In genomic region chr11:117780582-117781111, GRCm38 (mm10) we compare ENCODE assay signal across 8 mouse cellular contexts. TPM values are rescaled to one million over a fixed set of nuclear protein-coding genes. Genes with fewer than 3 reads are reported as not detected.
A peak's percentile ranks its signal among the peaks of the same experiment; 100 is the strongest.
DNase-seq lines count a peak whose midpoint lies in the region; ATAC-seq and TF ChIP-seq lines count a peak whose summit lies in the region.

No protein-coding gene starts in this region.

- 0 out of 6 replicates have a peak, but pooled peaks of 2 of the 3 experiments have one; percentile 5 to 15 for TF ChIP-seq CTCF in MEL (IDR thresholded peaks at IDR 0.05 in 2 of 3, conservative IDR thresholded peaks at IDR 0.05 in 1 of 3; ENCODE audit: control insufficient read depth in 1 of 3, insufficient read depth in 1 of 3, low read depth in 2 of 3, low read length in 3 of 3, poor library complexity in 1 of 3, severe bottlenecking in 1 of 3)
- TF ChIP-seq CTCF in brain, embryonic 14.5 days (IDR thresholded peaks at IDR 0.05; ENCODE audit: borderline replicate concordance, extremely low read depth, insufficient read depth, insufficient read length) = no peak
- no peak for TF ChIP-seq CTCF in liver, adult 2 months (IDR thresholded peaks at IDR 0.05; ENCODE audit: low read depth, low read length)
- no peak for TF ChIP-seq CTCF in testis, adult 2 months (IDR thresholded peaks at IDR 0.05; ENCODE audit: control insufficient read depth, insufficient read depth, insufficient replicate concordance, low read depth, low read length)

- H3K36me3 ChIP-seq in MEL (ENCODE audit: control insufficient read depth in 1 of 2, insufficient read depth in 2 of 2, low read length in 2 of 2) = no peaks in the 10 kb centered on the region
- H3K36me3 ChIP-seq in hindbrain, embryonic 13.5 days = no peaks in the 10 kb centered on the region
- H3K36me3 ChIP-seq in liver, adult 2 months (ENCODE audit: control insufficient read depth, insufficient read depth, low read length) = no peaks in the 10 kb centered on the region
- H3K36me3 ChIP-seq in testis, adult 2 months (ENCODE audit: control insufficient read depth, insufficient read depth, low read length) = no peaks in the 10 kb centered on the region

- no peak for ATAC-seq in hindbrain, embryonic 13.5 days (ENCODE audit: low FRiP score)

- peak overlapping the region; percentile 82 for H3K9ac ChIP-seq in MEL (ENCODE audit: control insufficient read depth, low read depth, low read length, poor library complexity, severe bottlenecking)
- H3K9ac ChIP-seq in hindbrain, embryonic 13.5 days = peak overlapping the region; percentile 69
- peak overlapping the region; percentile 49 for H3K9ac ChIP-seq in liver, adult 2 months (ENCODE audit: low read depth, low read length)

- H3K4me1 ChIP-seq in MEL (ENCODE audit: control insufficient read depth in 1 of 2, insufficient read depth in 2 of 2, low read length in 2 of 2) = peaks cover 3 to 13% of the 10 kb centered on the region in 2 experiments; a peak in 2 of 4 replicates
- peaks cover 53% of the 10 kb centered on the region for H3K4me1 ChIP-seq in hindbrain, embryonic 13.5 days (replicated peaks)
- peaks cover 4% of the 10 kb centered on the region; the same call in 1 of the 2 replicates for H3K4me1 ChIP-seq in liver, adult 2 months (ENCODE audit: control insufficient read depth, insufficient read depth, low read length)
- peaks cover 29% of the 10 kb centered on the region for H3K4me1 ChIP-seq in testis, adult 2 months (ENCODE audit: control insufficient read depth, insufficient read depth, low read length)

- H3K9me3 ChIP-seq in MEL (replicated peaks; ENCODE audit: insufficient read depth, low read length) = no peaks in the 10 kb centered on the region
- no peaks in the 10 kb centered on the region for H3K9me3 ChIP-seq in hindbrain, embryonic 13.5 days

- H3K27me3 ChIP-seq in MEL (ENCODE audit: control insufficient read depth in 1 of 2, insufficient read depth in 2 of 2, low read length in 2 of 2) = no peaks in the 10 kb centered on the region
- peaks cover 66% of the 10 kb centered on the region for H3K27me3 ChIP-seq in hindbrain, embryonic 13.5 days
- no peaks in the 10 kb centered on the region for H3K27me3 ChIP-seq in liver, adult 2 months (ENCODE audit: control insufficient read depth, insufficient read depth, low read length)
- no peaks in the 10 kb centered on the region for H3K27me3 ChIP-seq in testis, adult 2 months (ENCODE audit: control insufficient read depth, insufficient read depth, low read length)

- peak in 1 of 2 experiments; percentile 52; a peak in 3 of 4 replicates for TF ChIP-seq POLR2A in MEL (IDR thresholded peaks at IDR 0.05; ENCODE audit: control insufficient read depth in 1 of 2, insufficient read depth in 1 of 2, low read depth in 1 of 2, low read length in 2 of 2, poor library complexity in 1 of 2)
- TF ChIP-seq POLR2A in brain, embryonic 14.5 days (IDR thresholded peaks at IDR 0.05; ENCODE audit: borderline replicate concordance, extremely low read depth, insufficient read depth, insufficient read length, poor library complexity, severe bottlenecking) = no peak
- no peak for TF ChIP-seq POLR2A in liver, adult 2 months (IDR thresholded peaks at IDR 0.05; ENCODE audit: extremely low read depth, insufficient read depth, low read length)
- TF ChIP-seq POLR2A in testis, adult 2 months (IDR thresholded peaks at IDR 0.05; ENCODE audit: control insufficient read depth, low read depth, low read length) = no peak; the same call in 1 of the 2 replicates

- peaks cover 34% of the 10 kb centered on the region for H3K79me2 ChIP-seq in MEL (ENCODE audit: control insufficient read depth, insufficient read depth, low read length, poor library complexity)
- no peaks in the 10 kb centered on the region for H3K79me2 ChIP-seq in liver, adult 2 months (ENCODE audit: control insufficient read depth, insufficient read depth, low read length)

- H3K4me3 ChIP-seq in MEL (ENCODE audit: control insufficient read depth in 1 of 2, insufficient read depth in 1 of 2, low read depth in 2 of 2, low read length in 2 of 2) = peak overlapping the region; percentile 74 to 81
- H3K4me3 ChIP-seq in hindbrain, embryonic 13.5 days = peak overlapping the region; percentile 33
- peak overlapping the region; percentile 62 for H3K4me3 ChIP-seq in liver, adult 2 months (ENCODE audit: insufficient read depth, low read depth, low read length)
- H3K4me3 ChIP-seq in testis, adult 2 months (ENCODE audit: control insufficient read depth, low read depth, low read length) = peak overlapping the region; percentile 76

- peak; percentile 100 for DNase-seq in MEL (ENCODE audit: low read depth, low spot score)
- DNase-seq in brain, embryonic 14.5 days (ENCODE audit: low read depth) = peak; percentile 56
- DNase-seq in forelimb bud, embryonic 11.5 days (ENCODE audit: low read depth, low spot score) = peak; percentile 88
- peak; percentile 90 for DNase-seq in liver, adult 2 months (ENCODE audit: extremely low read depth, low read depth, low spot score)
- DNase-seq in monocyte, adult 2 months (ENCODE audit: low read depth in 1 of 2, low spot score in 2 of 2) = peak; percentile 93 to 98
- no peak for DNase-seq in cerebellum, adult 11 months

- H3K4me2 ChIP-seq in hindbrain, embryonic 13.5 days = peak overlapping the region; percentile 56

- no peak for TF ChIP-seq RAD21 in MEL (IDR thresholded peaks at IDR 0.05; ENCODE audit: low read depth, low read length)

- peak; percentile 31 to 90; a peak in 3 of 4 replicates for TF ChIP-seq EP300 in MEL (IDR thresholded peaks at IDR 0.05; ENCODE audit: low read depth in 1 of 2, low read length in 2 of 2)

- WGBS in hindbrain, embryonic 13.5 days = 6% methylated on average over 19 of the region's 19 CpGs
- WGBS in liver, adult 2 months = 0% methylated on average over 19 of the region's 19 CpGs

- H3K27ac ChIP-seq in MEL (ENCODE audit: control insufficient read depth, low read depth, low read length) = peak overlapping the region; percentile 96
- peak overlapping the region; percentile 73; the same call in 1 of the 2 replicates for H3K27ac ChIP-seq in hindbrain, embryonic 13.5 days
- H3K27ac ChIP-seq in liver, adult 2 months (replicated peaks; ENCODE audit: insufficient read depth, low read depth, low read length) = peak overlapping the region; percentile 59
- H3K27ac ChIP-seq in testis, adult 2 months (ENCODE audit: control insufficient read depth, insufficient read depth, low read depth, low read length) = peak overlapping the region; percentile 69

TF ChIP-seq in MEL, 35 proteins besides CTCF, POLR2A, EP300 and RAD21 (continues in another document):
- 0 out of 2 replicates have a peak, but pooled peaks have one; percentile 6 for TF ChIP-seq NRF1 (IDR thresholded peaks at IDR 0.05; ENCODE audit: insufficient read depth, low read depth, low read length, poor library complexity, severe bottlenecking)
- peak; percentile 38; the same call in 1 of the 2 replicates for TF ChIP-seq KAT2A (conservative IDR thresholded peaks at IDR 0.05; ENCODE audit: low read depth, low read length)
- peak; percentile 76 for TF ChIP-seq TCF12 (IDR thresholded peaks at IDR 0.05; ENCODE audit: low read depth, low read length)

RNA-seq across cellular contexts. Expression of gene Tmc8, which starts 1.2 kb away (rescaled TPM):
- total RNA-seq in MEL (2012; rRNA removed) = 15.4 TPM in 2 replicates
- polyA plus RNA-seq in MEL (2012; ENCODE audit: insufficient read depth in 1 of 2, insufficient read length in 2 of 2, low read depth in 1 of 2, low replicate concordance in 2 of 2, missing spikeins in 1 of 2) = 10 to 100 TPM in 1 of 2 experiments, not detected in 1; 23.5 TPM
- polyA plus RNA-seq in brain, embryonic 14.5 days (2012; rRNA removed) = 1.3 and 1.9 TPM in 2 replicates
- polyA plus RNA-seq in hindbrain, embryonic 13.5 days (2015; fragmentation: Nextera tagmentation; extraction: Ambion mirVana) = 0.75 and 1.5 TPM in 2 replicates
- 0.55 and 1.1 TPM in 2 replicates for total RNA-seq in liver, adult 2 months (2014; rRNA removed)
- polyA plus RNA-seq in liver, adult 2 months (2012; rRNA removed) = 1.7 and 3.1 TPM in 2 replicates
- 1.2 TPM in 2 replicates for polyA plus RNA-seq in testis, adult 2 months (2012; rRNA removed)

RNA-seq across cellular contexts. Expression of gene Tmc6, which starts 1.4 kb away (rescaled TPM):
- 52.0 and 61.2 TPM in 2 replicates for total RNA-seq in MEL (2012; rRNA removed)
- 10 to 100 TPM in 1 of 2 experiments, not detected in 1; 48.8 TPM for polyA plus RNA-seq in MEL (2012; ENCODE audit: insufficient read depth in 1 of 2, insufficient read length in 2 of 2, low read depth in 1 of 2, low replicate concordance in 2 of 2, missing spikeins in 1 of 2)
- polyA plus RNA-seq in brain, embryonic 14.5 days (2012; rRNA removed) = 4.3 and 4.8 TPM in 2 replicates
- polyA plus RNA-seq in hindbrain, embryonic 13.5 days (2015; fragmentation: Nextera tagmentation; extraction: Ambion mirVana) = 5.3 TPM in 2 replicates
- 5.3 and 8.8 TPM in 2 replicates for total RNA-seq in liver, adult 2 months (2014; rRNA removed)
- polyA plus RNA-seq in liver, adult 2 months (2012; rRNA removed) = 11.8 and 13.5 TPM in 2 replicates
- 9.7 and 10.1 TPM in 2 replicates for polyA plus RNA-seq in testis, adult 2 months (2012; rRNA removed)

RNA-seq across cellular contexts. Expression of gene 6030468B19Rik, which starts 16.8 kb away (rescaled TPM):
- total RNA-seq in MEL (2012; rRNA removed) = 1.1 and 2.7 TPM in 2 replicates
- polyA plus RNA-seq in MEL (2012; ENCODE audit: insufficient read depth in 1 of 2, insufficient read length in 2 of 2, low read depth in 1 of 2, low replicate concordance in 2 of 2, missing spikeins in 1 of 2) = 1 to 10 TPM in 1 of 2 experiments, not detected in 1; 5.1 TPM
- polyA plus RNA-seq in brain, embryonic 14.5 days (2012; rRNA removed) = 0.07 and 0.10 TPM in 2 replicates
- polyA plus RNA-seq in hindbrain, embryonic 13.5 days (2015; fragmentation: Nextera tagmentation; extraction: Ambion mirVana) = not detected in 2 replicates
- not detected in 2 replicates for total RNA-seq in liver, adult 2 months (2014; rRNA removed)
- not detected in 2 replicates for polyA plus RNA-seq in liver, adult 2 months (2012; rRNA removed)
- polyA plus RNA-seq in testis, adult 2 months (2012; rRNA removed) = not detected in 2 replicates

RNA-seq across cellular contexts. Expression of gene Gm20708, which starts 28.8 kb away (rescaled TPM):
- total RNA-seq in MEL (2012; rRNA removed) = 0.46 and 0.85 TPM in 2 replicates
- polyA plus RNA-seq in MEL (2012; ENCODE audit: insufficient read depth in 1 of 2, insufficient read length in 2 of 2, low read depth in 1 of 2, low replicate concordance in 2 of 2, missing spikeins in 1 of 2) = under 1 TPM in 1 of 2 experiments, not detected in 1; 0.70 TPM
- 0.11 and 1.2 TPM in 2 replicates for polyA plus RNA-seq in brain, embryonic 14.5 days (2012; rRNA removed)
- 0.70 and 0.74 TPM in 2 replicates for polyA plus RNA-seq in hindbrain, embryonic 13.5 days (2015; fragmentation: Nextera tagmentation; extraction: Ambion mirVana)
- total RNA-seq in liver, adult 2 months (2014; rRNA removed) = 0.37 and 0.40 TPM in 2 replicates
- 0.21 and 0.40 TPM in 2 replicates for polyA plus RNA-seq in liver, adult 2 months (2012; rRNA removed)
- polyA plus RNA-seq in testis, adult 2 months (2012; rRNA removed) = 1.0 TPM in 1 of 2 replicates, not detected in the other

RNA-seq across cellular contexts. Expression of gene Syngr2, which starts 28.8 kb away (rescaled TPM):
- 160 and 189 TPM in 2 replicates for total RNA-seq in MEL (2012; rRNA removed)
- 100 to 1,000 TPM in 1 of 2 experiments, not detected in 1; 384 TPM for polyA plus RNA-seq in MEL (2012; ENCODE audit: insufficient read depth in 1 of 2, insufficient read length in 2 of 2, low read depth in 1 of 2, low replicate concordance in 2 of 2, missing spikeins in 1 of 2)
- polyA plus RNA-seq in brain, embryonic 14.5 days (2012; rRNA removed) = 12.9 and 13.6 TPM in 2 replicates
- 14.6 and 16.5 TPM in 2 replicates for polyA plus RNA-seq in hindbrain, embryonic 13.5 days (2015; fragmentation: Nextera tagmentation; extraction: Ambion mirVana)
- 37.9 and 54.2 TPM in 2 replicates for total RNA-seq in liver, adult 2 months (2014; rRNA removed)
- 124 and 152 TPM in 2 replicates for polyA plus RNA-seq in liver, adult 2 months (2012; rRNA removed)
- 21.3 and 32.5 TPM in 2 replicates for polyA plus RNA-seq in testis, adult 2 months (2012; rRNA removed)

Comparison
In these comparisons a context has a peak if more than half of its experiments do, and no peak if none do; other contexts are left out.
1. CTCF ChIP-seq: peak in MEL (2 of 3); none in brain, embryonic 14.5 days (single experiment), liver, adult 2 months (single experiment) and testis, adult 2 months (single experiment).
2. Peak in every context shown above with its lines, with median percentiles within 50 percentile points of each other: H3K27ac ChIP-seq, H3K4me3 ChIP-seq and H3K9ac ChIP-seq.